Mouse (Mus musculus) ovary, postnatal 36 days (tissue): ENCODE measurements at regions not wholly inside any gene's neighbourhood (a gene's known extent, or its start where the extent isn't known, plus 50 kb on each side); places are given as distances from the start of the nearest gene placed in this dataset.

Experiments used
- DNase-seq: peaks from one replicate; pipeline ENCODE4 v3.0.0; 2022; ENCODE audit warnings: low spot score, mixed read lengths

- DNase-seq = no peak
Measured at GRCm38 (mm10) chr7:63811816-63812215, 104.8 kb upstream of the E030018B13Rik start.

- DNase-seq = no peak
Measured at GRCm38 (mm10) chr7:63815531-63815930, 101.1 kb upstream of the E030018B13Rik start.

GRCm38 (mm10) chr7:63816056-63816941 is 100.4 kb upstream of the E030018B13Rik start:
- DNase-seq = no peak

GRCm38 (mm10) chr7:63817476-63817875 is 99.2 kb upstream of the E030018B13Rik start:
- no peak for DNase-seq

GRCm38 (mm10) chr7:63818105-63818504 is 98.6 kb upstream of the E030018B13Rik start:
- DNase-seq = no peak

- no peak for DNase-seq
Measured at GRCm38 (mm10) chr7:63820286-63820685, 96.4 kb upstream of the E030018B13Rik start.

GRCm38 (mm10) chr7:63822001-63822400 is 94.7 kb upstream of the E030018B13Rik start:
- DNase-seq = no peak

GRCm38 (mm10) chr7:63824009-63824408 is 92.6 kb upstream of the E030018B13Rik start:
- peak; percentile 32 for DNase-seq

- DNase-seq = no peak
Measured at GRCm38 (mm10) chr7:63829362-63829920, 87.2 kb upstream of the E030018B13Rik start.

- DNase-seq = no peak
Measured at GRCm38 (mm10) chr7:63833676-63834075, 83.0 kb upstream of the E030018B13Rik start.

- no peak for DNase-seq
Measured at GRCm38 (mm10) chr7:63835958-63836357, 80.7 kb upstream of the E030018B13Rik start.
